Mouse (Mus musculus): ENCODE results near the gene Mapk8ip3. TPM values are rescaled to one million over a fixed set of nuclear protein-coding genes. Genes with fewer than 3 reads are reported as not detected.

The Mapk8ip3 gene
- polyA plus RNA-seq, 1 experiment from 2014 or later = 23.2 TPM

GRCm38 (mm10) chr17:24900014-24900413 lies 36.8 kb downstream of the Mapk8ip3 start:
- H3K4me2 ChIP-seq = no peak overlapping the region
- peaks cover 77% of the 10 kb centered on the region for H3K36me3 ChIP-seq
- H3K27me3 ChIP-seq = no peaks in the 10 kb centered on the region
- H3K9me3 ChIP-seq (replicated peaks) = no peaks in the 10 kb centered on the region
- H3K27ac ChIP-seq = no peak overlapping the region
- H3K4me1 ChIP-seq (replicated peaks) = peaks cover 37% of the 10 kb centered on the region
- H3K4me3 ChIP-seq = no peak overlapping the region
- ATAC-seq (replicated peaks; ENCODE audit: insufficient number of reproducible peaks, insufficient read depth, low FRiP score, low read depth) = no peak
- WGBS = 90% methylated on average over 6 of the region's 6 CpGs
- H3K9ac ChIP-seq = no peak overlapping the region

GRCm38 (mm10) chr17:24899153-24899552 lies 37.6 kb downstream of the Mapk8ip3 start:
- Histone ChIP-seq H3K9me3 (replicated peaks) (no peaks in the 10 kb centered on the region), H3K36me3 (peaks cover 68% of the 10 kb centered on the region), H3K27ac (peak overlapping the region; percentile 57), H3K27me3 (no peaks in the 10 kb centered on the region), H3K4me1 (replicated peaks) (peaks cover 40% of the 10 kb centered on the region), H3K4me3 (no peak overlapping the region), H3K4me2 (no peak overlapping the region), H3K9ac (0 out of 2 replicates have a peak overlapping the region, but pooled peaks have one; percentile 12)
- WGBS = 61% methylated on average over 5 of the region's 5 CpGs
- ATAC-seq (replicated peaks; ENCODE audit: insufficient number of reproducible peaks, insufficient read depth, low FRiP score, low read depth) = peak; percentile 15

- 85% methylated on average over 4 of the region's 4 CpGs for WGBS
- H3K9me3 ChIP-seq (replicated peaks) = no peaks in the 10 kb centered on the region
- no peak overlapping the region for H3K4me2 ChIP-seq
- H3K4me3 ChIP-seq = peak overlapping the region; percentile 81; the same call in 1 of the 2 replicates
- peaks cover 47% of the 10 kb centered on the region for H3K4me1 ChIP-seq (replicated peaks)
- peaks cover 60% of the 10 kb centered on the region for H3K36me3 ChIP-seq
- peak overlapping the region; percentile 57 for H3K27ac ChIP-seq
- peak overlapping the region; percentile 12; the same call in 1 of the 2 replicates for H3K9ac ChIP-seq
- H3K27me3 ChIP-seq = no peaks in the 10 kb centered on the region
- no peak for ATAC-seq (replicated peaks; ENCODE audit: insufficient number of reproducible peaks, insufficient read depth, low FRiP score, low read depth)
Observed at GRCm38 (mm10) chr17:24898041-24898854, 38.5 kb downstream of the Mapk8ip3 start.

GRCm38 (mm10) chr17:24897600-24897999 lies 39.2 kb downstream of the Mapk8ip3 start:
- Histone ChIP-seq H3K9ac (no peak overlapping the region), H3K4me1 (replicated peaks) (peaks cover 47% of the 10 kb centered on the region), H3K9me3 (replicated peaks) (no peaks in the 10 kb centered on the region), H3K27me3 (no peaks in the 10 kb centered on the region), H3K36me3 (peaks cover 60% of the 10 kb centered on the region), H3K4me2 (peak overlapping the region; percentile 94; the same call in 1 of the 2 replicates), H3K4me3 (peak overlapping the region; percentile 81), H3K27ac (no peak overlapping the region)
- WGBS = 71% methylated on average over 4 of the region's 4 CpGs
- no peak for ATAC-seq (replicated peaks; ENCODE audit: insufficient number of reproducible peaks, insufficient read depth, low FRiP score, low read depth)

GRCm38 (mm10) chr17:24896993-24897269 lies 39.8 kb downstream of the Mapk8ip3 start:
- no peak for ATAC-seq (replicated peaks; ENCODE audit: insufficient number of reproducible peaks, insufficient read depth, low FRiP score, low read depth)
- H3K36me3 ChIP-seq = peaks cover 60% of the 10 kb centered on the region

GRCm38 (mm10) chr17:24896241-24896992 lies 40.4 kb downstream of the Mapk8ip3 start, which contains the start of gene Nme3:
Nme3 (plus strand) TSS chr17:24896500.
- H3K36me3 ChIP-seq = peaks cover 60% of the 10 kb centered on the region
- peaks cover 47% of the 10 kb centered on the region for H3K4me1 ChIP-seq (replicated peaks)
- no peaks in the 10 kb centered on the region for H3K9me3 ChIP-seq (replicated peaks)
- WGBS = 2% methylated on average over 49 of the region's 50 CpGs
- ATAC-seq (replicated peaks; ENCODE audit: insufficient number of reproducible peaks, insufficient read depth, low FRiP score, low read depth) = peak; percentile 44
- H3K27ac ChIP-seq = peak within 1 kb of the TSS; percentile 91
- peak within 1 kb of the TSS; percentile 81 for H3K4me3 ChIP-seq
- H3K4me2 ChIP-seq = peak within 1 kb of the TSS; percentile 94
- no peaks in the 10 kb centered on the region for H3K27me3 ChIP-seq
- peak within 1 kb of the TSS; percentile 91 for H3K9ac ChIP-seq

More at GRCm38 (mm10) chr17:24896993-24897269, 39.8 kb downstream of the Mapk8ip3 start:
- H3K9ac ChIP-seq = peak overlapping the region; percentile 91
- H3K27me3 ChIP-seq = no peaks in the 10 kb centered on the region
- peak overlapping the region; percentile 91; the same call in 1 of the 2 replicates for H3K27ac ChIP-seq
- H3K4me1 ChIP-seq (replicated peaks) = peaks cover 47% of the 10 kb centered on the region
- 34% methylated on average over 11 of the region's 11 CpGs for WGBS
- peak overlapping the region; percentile 94 for H3K4me2 ChIP-seq
- H3K4me3 ChIP-seq = peak overlapping the region; percentile 81
- H3K9me3 ChIP-seq (replicated peaks) = no peaks in the 10 kb centered on the region

- no peak for ATAC-seq (replicated peaks; ENCODE audit: insufficient number of reproducible peaks, insufficient read depth, low FRiP score, low read depth)
- no peaks in the 10 kb centered on the region for H3K27me3 ChIP-seq
- WGBS = 12% methylated on average over 23 of the region's 23 CpGs
- H3K4me1 ChIP-seq (replicated peaks) = peaks cover 47% of the 10 kb centered on the region
- H3K4me3 ChIP-seq = peak overlapping the region; percentile 81
- H3K9ac ChIP-seq = peak overlapping the region; percentile 91
- H3K4me2 ChIP-seq = peak overlapping the region; percentile 94
- no peaks in the 10 kb centered on the region for H3K9me3 ChIP-seq (replicated peaks)
- H3K27ac ChIP-seq = peak overlapping the region; percentile 91
- H3K36me3 ChIP-seq = peaks cover 60% of the 10 kb centered on the region
Observed at GRCm38 (mm10) chr17:24895571-24896240, 41.1 kb downstream of the Mapk8ip3 start.

- under 1% methylated on average over 62 of the region's 62 CpGs for WGBS
- Histone ChIP-seq H3K4me1 (replicated peaks) (peaks cover 47% of the 10 kb centered on the region), H3K4me2 (peak within 1 kb of the TSS; percentile 94), H3K9ac (peak within 1 kb of the TSS; percentile 91), H3K27me3 (no peaks in the 10 kb centered on the region), H3K27ac (peak within 1 kb of the TSS; percentile 91), H3K4me3 (peak within 1 kb of the TSS; percentile 81), H3K36me3 (peaks cover 60% of the 10 kb centered on the region), H3K9me3 (replicated peaks) (no peaks in the 10 kb centered on the region)
- ATAC-seq (replicated peaks; ENCODE audit: insufficient number of reproducible peaks, insufficient read depth, low FRiP score, low read depth) = peak; percentile 33; the same call in 1 of the 2 replicates
Observed at GRCm38 (mm10) chr17:24894995-24895547, 41.7 kb downstream of the Mapk8ip3 start, which contains the start of the genes Eme2 and Mrps34. Eme2 (minus strand) TSS chr17:24895087. Mrps34 (plus strand) TSS chr17:24895116.

- 0 out of 2 replicates have a peak, but pooled peaks have one; percentile 4 for ATAC-seq (replicated peaks; ENCODE audit: insufficient number of reproducible peaks, insufficient read depth, low FRiP score, low read depth)
- Histone ChIP-seq H3K27me3 (no peaks in the 10 kb centered on the region), H3K4me1 (replicated peaks) (peaks cover 47% of the 10 kb centered on the region), H3K9ac (peak overlapping the region; percentile 91), H3K27ac (peak overlapping the region; percentile 91), H3K36me3 (peaks cover 53% of the 10 kb centered on the region), H3K4me3 (peak overlapping the region; percentile 81), H3K4me2 (peak overlapping the region; percentile 94), H3K9me3 (replicated peaks) (no peaks in the 10 kb centered on the region)
- WGBS = 9% methylated on average over 31 of the region's 31 CpGs
Observed at GRCm38 (mm10) chr17:24894061-24894994, 42.4 kb downstream of the Mapk8ip3 start.

- H3K4me1 ChIP-seq (replicated peaks) = peaks cover 39% of the 10 kb centered on the region
- H3K4me3 ChIP-seq = peak overlapping the region; percentile 81; the same call in 1 of the 2 replicates
- WGBS = 95% methylated on average over 2 of the region's 2 CpGs
- no peak for ATAC-seq (replicated peaks; ENCODE audit: insufficient number of reproducible peaks, insufficient read depth, low FRiP score, low read depth)
- H3K9me3 ChIP-seq (replicated peaks) = no peaks in the 10 kb centered on the region
- no peak overlapping the region for H3K4me2 ChIP-seq
- no peak overlapping the region for H3K9ac ChIP-seq
- no peaks in the 10 kb centered on the region for H3K27me3 ChIP-seq
- no peak overlapping the region for H3K27ac ChIP-seq
- peaks cover 43% of the 10 kb centered on the region for H3K36me3 ChIP-seq
Observed at GRCm38 (mm10) chr17:24893276-24893675, 43.5 kb downstream of the Mapk8ip3 start.

Data from heart, embryonic 15.5 days (tissue).